Mouse (Mus musculus) lung, embryonic 14.5 days (tissue): Measurements from ENCODE around the gene Actr3. TPM values are rescaled to one million over a fixed set of nuclear protein-coding genes. Genes with fewer than 3 reads are reported as not detected.
A peak's percentile ranks its signal among the peaks of the same experiment; 100 is the strongest.

Experiments
- ATAC-seq: fragments of 200-750 bp; cut with Nextera tagmentation; 2 replicates; pipeline ENCODE4 v1.8.0; 2017; ENCODE audit warnings: mild to moderate bottlenecking, moderate TSS enrichment, moderate library complexity; ENCODE audit not compliant: insufficient read depth
- DNase-seq: peaks from one replicate; pipeline ENCODE4 v3.0.0-alpha.2; 2015
- H3K27ac ChIP-seq: fragments of 300-500 bp; sonication (generic); 2 replicates; pipeline ENCODE4 v1.5.1; 2014; ENCODE audit warnings: low read depth, mild to moderate bottlenecking, moderate library complexity
- H3K27me3 ChIP-seq: fragments of 300-500 bp; sonication (generic); 2 replicates; pipeline ENCODE4 v1.6.1; 2014; ENCODE audit warnings: low read length, control low read depth; ENCODE audit not compliant: insufficient read depth
- H3K36me3 ChIP-seq: fragments of 300-500 bp; sonication (generic); 2 replicates; pipeline ENCODE4 v1.6.1; 2014; ENCODE audit warnings: control low read depth; ENCODE audit not compliant: insufficient read depth
- H3K4me1 ChIP-seq: fragments of 300-500 bp; sonication (generic); 2 replicates; pipeline ENCODE4 v1.6.1; 2014; ENCODE audit warnings: antibody characterized with exemption, control low read depth; ENCODE audit not compliant: insufficient read depth
- H3K4me2 ChIP-seq: fragments of 300-500 bp; sonication (generic); 2 replicates; pipeline ENCODE4 v1.6.1; 2014; ENCODE audit warnings: mild to moderate bottlenecking
- H3K4me3 ChIP-seq: fragments of 300-500 bp; sonication (generic); 2 replicates; pipeline ENCODE4 v1.5.1; 2014; ENCODE audit warnings: low read depth, low read length
- H3K9ac ChIP-seq: fragments of 300-500 bp; sonication (generic); 2 replicates; pipeline ENCODE4 v1.6.1; 2014
- H3K9me3 ChIP-seq: fragments of 300-500 bp; sonication (generic); 2 replicates; pipeline ENCODE4 v1.6.1; 2016; ENCODE audit warnings: low read depth, low read length, control low read depth
- CTCF ChIP-seq: IDR thresholded peaks from 2 replicates; pipeline ENCODE4 v1.5.1; 2016; ENCODE audit warnings: antibody characterized with exemption, low read depth
- WGBS: fragments of 180-500 bp; shearing (Covaris S2); extraction: QIAGEN DNeasy Blood & Tissue Kit; methylation state at CpG from one replicate; pipeline ENCODE4 v1.1.7; 2014; 5-methylcytosine and 5-hydroxymethylcytosine counted together
- polyA plus RNA-seq: library from polyadenylated mRNA; unstranded; fragments of >200 nt; fragmentation: Nextera tagmentation; extraction: Ambion mirVana; gene quantifications from 2 replicates; pipeline ENCODE4 v1.2.1, GENCODE M21; 2014

Gene Actr3
- polyA plus RNA-seq, 1 experiment from 2014 or later: 342 TPM

- H3K9me3 ChIP-seq: no peaks in the 10 kb centered on the region
- WGBS: 76% methylated on average over 2 of the region's 2 CpGs
- H3K9ac ChIP-seq: no peak overlapping the region
- peaks cover 6% of the 10 kb centered on the region; the same call in 1 of the 2 replicates for H3K4me1 ChIP-seq
- H3K27me3 ChIP-seq: no peaks in the 10 kb centered on the region
- H3K4me3 ChIP-seq: no peak overlapping the region
- no peak for ATAC-seq
- H3K36me3 ChIP-seq: no peaks in the 10 kb centered on the region
- TF ChIP-seq CTCF: no peak
- H3K4me2 ChIP-seq: no peak overlapping the region
- H3K27ac ChIP-seq: no peak overlapping the region
- DNase-seq: no peak
Observed at GRCm38 (mm10) chr1:125438826-125439225, 3.3 kb upstream of the Actr3 start.

DNA sequence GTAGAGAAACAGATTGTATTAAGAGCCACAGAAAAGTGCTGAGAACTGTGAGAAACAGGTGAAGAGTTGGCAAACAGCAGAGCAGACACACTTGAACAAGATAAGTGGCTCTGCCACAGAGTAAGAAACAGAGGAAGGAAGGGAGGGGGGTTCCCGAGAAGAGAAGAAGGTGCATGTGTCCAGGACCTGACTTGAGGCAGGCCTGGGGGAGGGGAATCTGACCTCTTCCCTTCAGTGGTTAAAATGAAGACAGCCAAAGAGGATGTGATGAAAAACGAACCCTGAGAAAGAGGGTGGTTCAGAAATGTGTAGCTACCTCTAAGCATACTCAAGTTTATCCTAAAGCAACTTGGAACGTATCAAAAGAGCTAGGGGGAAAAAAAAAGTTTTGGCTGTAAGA is 2.4 kb upstream of the Actr3 start:
- Histone ChIP-seq H3K4me3 (no peak overlapping the region), H3K27me3 (no peaks in the 10 kb centered on the region), H3K36me3 (no peaks in the 10 kb centered on the region), H3K9ac (no peak overlapping the region), H3K9me3 (no peaks in the 10 kb centered on the region), H3K4me1 (peaks cover 9% of the 10 kb centered on the region; the same call in 1 of the 2 replicates), H3K27ac (no peak overlapping the region), H3K4me2 (no peak overlapping the region)
- no peak for TF ChIP-seq CTCF
- no peak for DNase-seq
- WGBS: 25% methylated on average over 3 of the region's 3 CpGs
- no peak for ATAC-seq

- H3K4me3 ChIP-seq: no peak overlapping the region
- ATAC-seq (no peak), DNase-seq (no peak)
- no peak overlapping the region for H3K27ac ChIP-seq
- no peak overlapping the region for H3K4me2 ChIP-seq
- WGBS: 80% methylated on average over 2 of the region's 2 CpGs
- no peaks in the 10 kb centered on the region for H3K36me3 ChIP-seq
- no peaks in the 10 kb centered on the region for H3K27me3 ChIP-seq
- no peaks in the 10 kb centered on the region for H3K9me3 ChIP-seq
- H3K9ac ChIP-seq: no peak overlapping the region
- no peak for TF ChIP-seq CTCF
- peaks cover 10% of the 10 kb centered on the region; the same call in 1 of the 2 replicates for H3K4me1 ChIP-seq
Observed at GRCm38 (mm10) chr1:125437161-125437560, 1.6 kb upstream of the Actr3 start.

- Histone ChIP-seq H3K9ac (peak overlapping the region; percentile 81), H3K4me3 (peak overlapping the region; percentile 71), H3K9me3 (no peaks in the 10 kb centered on the region), H3K4me1 (peaks cover 22% of the 10 kb centered on the region), H3K27me3 (no peaks in the 10 kb centered on the region), H3K4me2 (peak overlapping the region; percentile 73), H3K27ac (peak overlapping the region; percentile 98), H3K36me3 (no peaks in the 10 kb centered on the region)
- peak; percentile 22 for DNase-seq
- WGBS: under 1% methylated on average over 22 of the region's 23 CpGs
- no peak for TF ChIP-seq CTCF
- no peak; the same call in 1 of the 2 replicates for ATAC-seq
Observed at GRCm38 (mm10) chr1:125435018-125435368, 534 bp downstream of the Actr3 start.

DNA sequence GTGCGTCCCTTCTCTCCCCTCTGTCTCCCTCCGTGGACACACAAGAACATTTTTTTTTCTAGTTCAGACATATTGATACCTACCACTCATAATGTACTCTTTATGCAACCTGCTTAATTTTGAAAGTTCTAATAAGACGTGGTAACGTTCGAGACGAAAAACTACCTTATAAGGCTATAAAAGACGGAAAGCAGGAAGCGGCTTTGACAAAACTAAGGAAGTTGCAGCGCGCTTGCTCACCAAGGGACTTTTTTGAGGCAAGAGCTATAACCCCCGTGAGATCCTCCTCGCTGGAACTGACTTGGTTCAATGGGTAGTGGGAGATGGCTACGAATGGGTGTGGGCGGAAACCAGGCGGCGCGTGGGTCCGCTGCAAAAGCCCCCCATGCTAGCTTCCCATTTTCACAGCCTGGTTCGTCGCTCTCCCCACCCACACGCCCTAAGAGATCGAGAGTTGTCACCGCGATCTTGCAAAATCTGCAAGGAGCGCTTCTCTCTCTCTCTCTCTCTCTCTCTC is 984 bp downstream of the Actr3 start:
- whole genome bisulfite sequencing: under 1% methylated on average over 25 of the region's 25 CpGs
- no peak for TF ChIP-seq CTCF
- DNase-seq (peak; percentile 82), ATAC-seq (peak; percentile 3; the same call in 1 of the 2 replicates)
- peak overlapping the region; percentile 71 for H3K4me3 ChIP-seq
- H3K9me3 ChIP-seq: no peaks in the 10 kb centered on the region
- H3K27me3 ChIP-seq: no peaks in the 10 kb centered on the region
- peak overlapping the region; percentile 73 for H3K4me2 ChIP-seq
- peak overlapping the region; percentile 81 for H3K9ac ChIP-seq
- H3K27ac ChIP-seq: peak overlapping the region; percentile 98
- peaks cover 22% of the 10 kb centered on the region for H3K4me1 ChIP-seq
- H3K36me3 ChIP-seq: no peaks in the 10 kb centered on the region

DNA sequence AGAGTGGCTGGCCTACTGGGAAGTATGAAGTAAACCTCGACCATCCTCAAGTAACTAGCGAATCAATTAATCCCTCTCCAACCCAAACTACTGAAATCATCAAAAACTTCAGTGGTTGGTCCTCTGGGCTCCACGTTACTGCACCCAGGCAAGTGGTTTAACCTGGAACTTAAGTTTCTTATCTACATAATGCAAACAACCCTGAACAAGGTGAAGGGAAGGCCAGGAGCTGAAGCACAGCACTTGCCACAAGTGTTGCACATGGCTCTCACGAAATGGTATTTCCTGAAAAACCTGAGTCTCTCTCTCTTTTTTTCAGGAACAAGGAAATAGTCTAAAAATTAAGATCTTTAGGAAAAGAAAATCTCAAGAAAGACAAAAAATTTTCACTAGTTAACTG is 4.2 kb downstream of the Actr3 start:
- peak overlapping the region; percentile 73 for H3K4me2 ChIP-seq
- H3K4me3 ChIP-seq: no peak overlapping the region
- H3K27ac ChIP-seq: no peak overlapping the region
- peaks cover 19% of the 10 kb centered on the region for H3K4me1 ChIP-seq
- no peaks in the 10 kb centered on the region for H3K27me3 ChIP-seq
- WGBS: 50% methylated on average over 4 of the region's 4 CpGs
- ATAC-seq (no peak), DNase-seq (peak; percentile 63)
- TF ChIP-seq CTCF: no peak
- H3K9me3 ChIP-seq: no peaks in the 10 kb centered on the region
- no peaks in the 10 kb centered on the region for H3K36me3 ChIP-seq
- H3K9ac ChIP-seq: no peak overlapping the region

DNA sequence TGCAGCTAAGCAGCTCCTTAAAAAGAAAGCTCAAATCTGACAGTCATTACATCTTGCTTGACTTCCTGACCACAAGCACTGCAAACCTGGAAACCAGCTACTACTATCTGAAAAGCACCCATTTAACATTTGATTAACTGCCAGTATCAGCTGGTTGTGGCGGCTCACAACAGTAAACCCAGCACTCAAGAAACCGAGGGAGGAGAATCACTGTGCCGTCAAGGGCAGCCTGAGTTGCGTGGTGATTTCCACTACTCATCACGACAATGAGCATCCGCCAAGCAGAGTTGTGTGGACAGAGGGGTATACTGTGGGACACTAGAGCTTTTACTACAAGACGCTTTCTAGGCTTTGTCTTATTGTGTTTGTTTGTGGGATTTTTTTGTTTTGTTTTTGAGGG is 4.8 kb downstream of the Actr3 start:
- WGBS: 42% methylated on average over 7 of the region's 7 CpGs
- H3K9ac ChIP-seq: no peak overlapping the region
- peak overlapping the region; percentile 73 for H3K4me2 ChIP-seq
- TF ChIP-seq CTCF: no peak
- ATAC-seq (no peak), DNase-seq (no peak)
- peak overlapping the region; percentile 4; the same call in 1 of the 2 replicates for H3K4me3 ChIP-seq
- no peak overlapping the region for H3K27ac ChIP-seq
- no peaks in the 10 kb centered on the region for H3K9me3 ChIP-seq
- no peaks in the 10 kb centered on the region for H3K36me3 ChIP-seq
- H3K4me1 ChIP-seq: peaks cover 16% of the 10 kb centered on the region
- no peaks in the 10 kb centered on the region for H3K27me3 ChIP-seq

- H3K27me3 ChIP-seq: no peaks in the 10 kb centered on the region
- no peak overlapping the region for H3K9ac ChIP-seq
- H3K36me3 ChIP-seq: no peaks in the 10 kb centered on the region
- H3K27ac ChIP-seq: no peak overlapping the region
- no peaks in the 10 kb centered on the region for H3K9me3 ChIP-seq
- no peak for TF ChIP-seq CTCF
- ATAC-seq (no peak), DNase-seq (no peak)
- no peak overlapping the region for H3K4me2 ChIP-seq
- peaks cover 16% of the 10 kb centered on the region for H3K4me1 ChIP-seq
- no peak overlapping the region for H3K4me3 ChIP-seq
- 67% methylated on average over 4 of the region's 4 CpGs for WGBS
Observed at GRCm38 (mm10) chr1:125429984-125430383, 5.5 kb downstream of the Actr3 start.
